Mouse (Mus musculus): ENCODE results near the gene Stfa2l1.
"Not testable (repeated sequence)": the region's sequence is repeated elsewhere in the genome, so short reads cannot be mapped to it uniquely, and the experiment has no call there.

The Stfa2l1 gene

GRCm38 (mm10) chr16:36156402-36156975 lies at the start of gene Stfa2l1:
TSS of gene Stfa2l1 (plus strand) at chr16:36156811.
- DNase-seq (ENCODE audit: low spot score) = no peak

GRCm38 (mm10) chr16:36111486-36111885 lies 45.1 kb upstream of the Stfa2l1 start:
- DNase-seq (ENCODE audit: low spot score) = not testable (repeated sequence)

- DNase-seq (ENCODE audit: low spot score) = not testable (repeated sequence)
Measured at GRCm38 (mm10) chr16:36115751-36116150, 40.9 kb upstream of the Stfa2l1 start.

GRCm38 (mm10) chr16:36128092-36128491 lies 28.5 kb upstream of the Stfa2l1 start:
- DNase-seq (ENCODE audit: low spot score) = no peak

GRCm38 (mm10) chr16:36131141-36131540 lies 25.5 kb upstream of the Stfa2l1 start, which contains the start of gene Csta1:
TSS of gene Csta1 (minus strand) at chr16:36131241.
- DNase-seq (ENCODE audit: low spot score) = no peak

- no peak for DNase-seq (ENCODE audit: low spot score)
Measured at GRCm38 (mm10) chr16:36138201-36138600, 18.4 kb upstream of the Stfa2l1 start.

- DNase-seq (ENCODE audit: low spot score) = not testable (repeated sequence)
Measured at GRCm38 (mm10) chr16:36167841-36168240, 11.2 kb downstream of the Stfa2l1 start.

- no peak for DNase-seq (ENCODE audit: low spot score)
Measured at GRCm38 (mm10) chr16:36176108-36176507, 19.5 kb downstream of the Stfa2l1 start.

GRCm38 (mm10) chr16:36179910-36180309 lies 23.3 kb downstream of the Stfa2l1 start:
- no peak for DNase-seq (ENCODE audit: low spot score)

GRCm38 (mm10) chr16:36183912-36184311 lies 27.3 kb downstream of the Stfa2l1 start, which contains the start of gene Gm5483:
TSS of gene Gm5483 (plus strand) at chr16:36184212.
- DNase-seq (ENCODE audit: low spot score) = not testable (repeated sequence)

- no peak for DNase-seq (ENCODE audit: low spot score)
Measured at GRCm38 (mm10) chr16:36199226-36199625, 42.6 kb downstream of the Stfa2l1 start.

GRCm38 (mm10) chr16:36203846-36204245 lies 47.2 kb downstream of the Stfa2l1 start:
- no peak for DNase-seq (ENCODE audit: low spot score)

GRCm38 (mm10) chr16:36205684-36206083 lies 49.1 kb downstream of the Stfa2l1 start:
- DNase-seq (ENCODE audit: low spot score) = not testable (repeated sequence)

GRCm38 (mm10) chr16:36209967-36210453 lies 53.4 kb downstream of the Stfa2l1 start, which contains the start of gene Gm5416:
TSS of gene Gm5416 (plus strand) at chr16:36210403.
- no peak for DNase-seq (ENCODE audit: low spot score)
